Mouse (Mus musculus) layer of hippocampus, adult 18-20 months (tissue): ENCODE data around the gene Gnat1. TPM values are rescaled to one million over a fixed set of nuclear protein-coding genes. Genes with fewer than 3 reads are reported as not detected.
A peak's percentile ranks its signal among the peaks of the same experiment; 100 is the strongest.

ENCODE experiments used
- DNase-seq, 2 experiments: peaks; one replicate each; pipeline ENCODE4 v3.0.0; 2022; ENCODE audit warnings: low spot score in 2 of 2
- long read RNA-seq: library from polyadenylated mRNA; stranded (forward); transcript quantifications from one replicate; pipeline ENCODE4 v2.0.0, GENCODE M21; 2021
- total RNA-seq, 2 experiments: library from RNA; stranded (reverse); gene quantifications; 2 replicates each; pipeline ENCODE4 v1.2.3; 2021

Gnat1 gene
- not detected for total RNA-seq
- long read RNA-seq, result 0 reads

DNA sequence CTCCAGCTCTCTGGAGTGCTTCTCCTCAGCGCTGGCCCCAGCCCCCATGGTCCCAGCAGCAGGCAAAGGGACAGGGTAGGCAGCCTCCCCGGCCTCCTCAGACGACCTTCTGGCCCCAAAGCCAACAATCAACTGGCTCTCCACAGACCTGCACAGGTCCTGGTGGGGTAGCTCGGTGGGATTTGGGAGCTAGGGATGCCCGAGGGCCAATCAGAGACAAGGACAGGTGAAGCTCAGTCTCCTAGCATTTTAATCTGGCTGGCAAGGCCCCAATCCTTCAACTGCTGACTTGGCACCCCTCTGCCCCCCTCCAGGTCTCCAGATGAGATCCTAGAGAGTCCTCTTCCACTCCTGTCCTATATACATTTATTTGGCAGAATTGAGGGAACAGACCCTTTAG, at the start of gene Gnat1:
TSS of gene Gnat1 (minus strand) at position 212 of the 400 bp plus-strand sequence.
- no peak for DNase-seq

- no peak for DNase-seq
Observed at GRCm38 (mm10) chr9:107728919-107729670, 49.6 kb upstream of the Gnat1 start.

DNA sequence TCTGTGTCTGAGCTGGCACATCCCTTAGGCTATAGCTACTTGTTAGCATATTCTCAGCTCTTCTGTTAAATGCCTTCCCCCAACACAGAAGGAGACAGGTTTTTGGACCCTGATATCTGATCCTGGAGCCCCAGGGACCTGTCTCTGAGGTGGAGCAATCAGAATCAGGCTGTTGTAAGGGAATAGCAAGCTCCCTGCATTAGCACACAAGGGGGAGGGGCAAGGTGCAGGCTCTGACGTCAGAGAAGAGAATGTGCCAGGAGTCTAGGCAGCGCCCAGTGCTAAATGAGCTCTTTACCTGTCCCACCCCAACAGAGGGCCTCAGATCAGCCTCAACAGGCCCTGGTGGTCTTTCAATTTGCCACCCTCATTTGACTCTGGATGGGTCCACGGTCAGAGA, 47.5 kb upstream of the Gnat1 start:
- DNase-seq, result no peak

- no peak for DNase-seq
Observed at GRCm38 (mm10) chr9:107724796-107725195, 45.3 kb upstream of the Gnat1 start.

GRCm38 (mm10) chr9:107723794-107724531, 44.5 kb upstream of the Gnat1 start:
- DNase-seq, result no peak

GRCm38 (mm10) chr9:107723292-107723691, 43.8 kb upstream of the Gnat1 start:
- DNase-seq, result no peak

- no peak for DNase-seq
Observed at GRCm38 (mm10) chr9:107718781-107719540, 39.4 kb upstream of the Gnat1 start.

- DNase-seq, result no peak
Observed at GRCm38 (mm10) chr9:107716951-107717350, 37.4 kb upstream of the Gnat1 start.

GRCm38 (mm10) chr9:107715632-107716031, 36.1 kb upstream of the Gnat1 start:
- DNase-seq, result no peak

GRCm38 (mm10) chr9:107714221-107714952, 34.9 kb upstream of the Gnat1 start:
- no peak for DNase-seq

DNA sequence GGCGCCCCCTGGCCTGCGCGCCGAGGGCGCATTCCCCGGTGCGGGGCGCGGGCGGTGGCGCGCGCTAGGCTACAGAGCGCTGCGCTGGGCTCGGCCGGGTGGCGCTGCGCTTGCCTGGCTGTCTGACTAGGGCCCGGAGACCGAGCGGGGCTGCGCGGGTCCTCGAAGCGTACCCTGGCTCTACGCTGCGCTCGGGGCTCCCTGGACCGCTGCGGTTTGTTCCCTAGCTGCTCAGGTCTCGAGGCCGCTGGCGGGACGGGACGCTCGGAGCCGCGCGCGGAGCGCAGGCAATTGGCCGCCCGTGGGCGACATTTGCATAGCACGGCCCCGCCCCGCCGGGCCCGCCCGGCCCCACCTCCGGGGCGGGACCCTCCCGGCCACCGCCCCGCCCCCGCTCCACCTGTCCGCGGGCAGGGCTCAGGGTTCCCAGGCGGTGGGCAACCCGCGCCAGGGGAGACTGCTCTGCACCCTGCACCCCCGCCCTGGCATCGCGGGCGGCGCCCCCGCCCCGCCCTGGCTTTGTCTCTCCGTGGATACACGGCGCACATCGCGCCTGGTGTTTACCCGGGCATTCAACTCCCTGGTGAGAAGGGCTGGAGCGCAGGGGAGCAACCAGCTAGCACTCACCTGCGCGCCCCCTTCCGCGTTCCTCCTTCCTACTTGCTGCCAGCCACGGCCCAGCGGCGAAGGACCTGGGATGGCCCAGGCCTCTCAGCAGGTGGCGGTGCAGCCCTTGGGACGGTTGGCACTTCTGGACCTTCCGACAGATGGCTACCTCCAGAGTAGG, 30.4 kb upstream of the Gnat1 start, which contains the start of gene Sema3f:
TSS of gene Sema3f (minus strand) at position 779 of the 787 bp plus-strand sequence.
- peak; percentile 14 to 45 for DNase-seq

DNA sequence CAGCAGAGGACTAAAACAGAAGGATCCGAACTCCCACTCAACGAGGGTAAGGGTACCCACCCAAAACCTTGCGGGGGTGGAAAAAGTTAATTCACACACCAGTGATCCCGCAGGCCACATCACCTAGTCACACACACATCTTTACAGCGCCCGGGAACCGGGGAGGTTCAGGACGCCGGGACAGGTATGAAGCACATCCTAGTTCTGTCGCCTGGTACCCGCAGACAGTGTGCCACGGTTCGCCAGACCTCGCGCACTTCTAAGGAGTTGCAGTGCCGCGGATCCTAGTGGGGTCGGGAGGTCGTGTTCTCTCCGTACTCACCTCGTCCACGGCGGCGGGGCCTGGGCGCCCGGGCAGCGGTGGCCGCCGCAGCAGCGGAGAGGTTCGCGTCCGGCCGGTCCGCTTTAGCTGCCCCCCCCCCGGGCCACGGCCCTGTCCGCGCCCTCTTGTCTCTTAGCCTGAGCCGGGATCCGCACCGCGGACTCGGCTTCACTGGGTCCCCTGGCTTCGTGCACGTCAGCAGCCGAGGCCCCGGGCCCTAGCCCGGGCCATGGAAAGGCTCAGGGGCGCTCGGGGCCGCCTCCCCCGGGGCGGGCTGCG, 29.7 kb upstream of the Gnat1 start:
- DNase-seq, result no peak

DNA sequence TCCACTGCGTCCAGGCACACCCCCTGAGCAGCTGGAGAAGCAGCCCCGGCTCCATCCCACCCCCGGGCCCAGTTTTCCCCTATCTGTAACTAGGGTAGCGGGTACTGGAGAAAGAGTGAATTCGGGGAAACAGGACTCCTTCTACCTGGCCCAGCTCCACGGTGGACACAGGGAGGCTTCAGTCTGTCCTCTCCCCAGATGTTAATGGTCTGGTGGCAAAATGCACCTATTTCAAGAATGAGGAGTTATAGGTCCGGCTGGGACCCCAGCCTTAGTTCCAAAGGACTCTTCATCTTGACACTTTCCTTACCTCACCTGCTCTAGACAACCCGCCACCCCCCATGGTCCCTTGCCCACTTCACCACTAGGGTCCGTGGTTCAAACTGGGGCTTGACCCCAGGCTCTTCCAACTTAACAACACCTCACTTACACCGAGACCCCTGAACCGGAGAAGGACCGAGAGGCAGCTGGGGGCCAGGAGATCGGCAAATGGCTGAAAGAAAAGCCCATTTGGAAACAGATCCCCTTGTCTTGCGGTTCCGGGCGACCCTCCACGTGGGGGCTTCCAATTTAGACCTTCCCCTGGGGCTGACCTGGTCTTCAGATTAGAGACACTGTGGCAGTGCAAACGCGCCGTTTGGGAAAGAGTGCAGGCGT, 29.1 kb upstream of the Gnat1 start:
- no peak for DNase-seq

DNA sequence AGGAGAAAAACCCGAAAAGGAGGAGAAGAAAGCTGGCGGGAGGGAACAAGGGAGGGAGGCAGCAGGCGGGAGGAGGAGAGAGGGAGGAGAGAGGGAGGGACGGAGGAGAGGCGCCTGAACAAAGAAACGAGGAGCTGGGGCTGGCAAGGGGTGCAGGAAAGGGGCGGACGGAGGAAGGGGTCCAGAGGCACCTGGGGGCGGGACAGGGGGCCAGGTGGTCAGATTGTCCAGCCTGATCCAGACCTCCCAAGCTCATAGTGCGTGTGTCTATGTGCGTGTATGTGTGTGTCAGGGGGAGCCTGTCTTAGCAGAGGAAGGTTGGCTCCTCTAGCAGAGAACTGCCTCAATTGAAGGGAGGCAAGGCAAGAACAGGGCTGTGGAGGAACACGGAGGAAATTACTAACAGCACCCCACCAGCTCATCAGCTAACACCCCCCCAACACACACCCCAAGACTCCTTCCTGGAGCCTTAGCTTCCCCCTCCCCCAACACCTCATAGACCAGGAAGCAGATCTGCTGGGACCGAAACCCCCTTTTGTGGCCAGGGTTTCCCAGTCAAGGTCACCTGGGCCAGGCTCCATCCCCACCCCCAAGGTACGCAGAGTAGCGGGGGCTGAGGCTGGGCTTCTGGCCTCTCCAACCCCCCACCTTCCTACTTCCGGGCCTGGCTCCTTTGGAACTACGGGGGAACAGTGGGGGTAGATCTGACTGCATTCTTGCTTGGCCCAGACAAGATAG, 28.4 kb upstream of the Gnat1 start:
- DNase-seq, result no peak

GRCm38 (mm10) chr9:107706781-107707211, 27.3 kb upstream of the Gnat1 start:
- no peak for DNase-seq

GRCm38 (mm10) chr9:107703337-107704122, 24.0 kb upstream of the Gnat1 start:
- peak in 1 of 2 experiments; percentile 27 for DNase-seq

GRCm38 (mm10) chr9:107702606-107703185, 23.2 kb upstream of the Gnat1 start:
- no peak for DNase-seq
